Mouse (Mus musculus): ENCODE results near the gene Snrnp70. TPM values are rescaled to one million over a fixed set of nuclear protein-coding genes. Genes with fewer than 3 reads are reported as not detected.

Gene Snrnp70
- polyA plus RNA-seq, 1 experiment from 2014 or later: 211 TPM

DNA sequence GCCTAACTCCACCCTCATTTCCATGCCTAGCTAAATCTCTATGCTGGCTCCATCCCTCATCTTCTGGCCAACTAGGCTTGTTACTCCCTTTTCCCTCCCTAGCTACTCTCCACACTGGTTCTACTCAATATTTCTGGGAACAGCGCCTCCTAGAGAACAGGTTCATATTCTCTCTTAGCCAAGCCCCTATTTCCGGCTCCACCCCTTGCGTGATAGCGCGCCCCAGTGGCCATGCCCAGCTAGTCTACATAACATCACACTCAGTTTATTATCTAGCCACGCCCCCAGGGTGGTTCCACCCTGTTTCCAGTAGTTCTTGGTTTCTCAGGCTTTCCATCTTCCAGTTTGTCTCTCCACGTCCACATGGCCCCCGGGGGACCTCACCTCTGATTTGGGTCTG lies 54.2 kb downstream of the Snrnp70 start:
- peak; percentile 6; the same call in 1 of the 2 replicates for ATAC-seq (ENCODE audit: low FRiP score, low TSS enrichment)
- no peaks in the 10 kb centered on the region for H3K9me3 ChIP-seq (ENCODE audit: low read length)
- no peak overlapping the region; the same call in 1 of the 2 replicates for H3K9ac ChIP-seq (replicated peaks; ENCODE audit: low read length)
- H3K27ac ChIP-seq (ENCODE audit: low read length): peak overlapping the region; percentile 71
- WGBS: 4% methylated on average over 8 of the region's 8 CpGs
- peaks cover 35% of the 10 kb centered on the region for H3K4me1 ChIP-seq (ENCODE audit: insufficient read depth, low read length)
- no peaks in the 10 kb centered on the region for H3K36me3 ChIP-seq (ENCODE audit: insufficient read depth, low read length)
- peak overlapping the region; percentile 90 for H3K4me2 ChIP-seq (replicated peaks; ENCODE audit: low read depth, low read length)
- H3K27me3 ChIP-seq (ENCODE audit: insufficient read depth, low read length): no peaks in the 10 kb centered on the region
- peak overlapping the region; percentile 62 for H3K4me3 ChIP-seq (ENCODE audit: low read length)

DNA sequence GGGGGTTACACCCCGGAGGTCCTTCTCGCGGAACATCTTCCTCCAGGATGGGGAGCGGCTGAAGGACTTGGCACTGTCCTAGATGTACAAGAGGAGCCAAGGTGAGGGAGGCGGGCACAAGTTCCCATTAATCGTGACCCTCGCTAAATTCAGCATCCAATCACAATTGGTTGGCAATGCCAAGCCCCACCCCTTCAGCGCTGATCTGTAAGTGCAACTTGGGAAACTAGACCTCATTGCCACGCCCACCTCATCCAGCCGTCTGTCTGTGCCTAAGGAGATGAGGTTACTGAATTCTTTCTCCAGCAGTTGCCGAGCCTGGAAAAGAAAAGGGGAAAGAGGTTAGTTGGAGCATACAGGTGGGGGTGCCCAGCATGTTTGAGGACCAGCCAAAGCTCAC lies 54.9 kb downstream of the Snrnp70 start:
- H3K27me3 ChIP-seq (ENCODE audit: insufficient read depth, low read length): no peaks in the 10 kb centered on the region
- peak overlapping the region; percentile 62 for H3K4me3 ChIP-seq (ENCODE audit: low read length)
- peak; percentile 15; the same call in 1 of the 2 replicates for ATAC-seq (ENCODE audit: low FRiP score, low TSS enrichment)
- H3K4me1 ChIP-seq (ENCODE audit: insufficient read depth, low read length): peaks cover 35% of the 10 kb centered on the region
- H3K9ac ChIP-seq (replicated peaks; ENCODE audit: low read length): peak overlapping the region; percentile 79
- no peaks in the 10 kb centered on the region for H3K36me3 ChIP-seq (ENCODE audit: insufficient read depth, low read length)
- no peaks in the 10 kb centered on the region for H3K9me3 ChIP-seq (ENCODE audit: low read length)
- H3K4me2 ChIP-seq (replicated peaks; ENCODE audit: low read depth, low read length): peak overlapping the region; percentile 90
- peak overlapping the region; percentile 71 for H3K27ac ChIP-seq (ENCODE audit: low read length)
- WGBS: 0% methylated on average over 11 of the region's 11 CpGs

DNA sequence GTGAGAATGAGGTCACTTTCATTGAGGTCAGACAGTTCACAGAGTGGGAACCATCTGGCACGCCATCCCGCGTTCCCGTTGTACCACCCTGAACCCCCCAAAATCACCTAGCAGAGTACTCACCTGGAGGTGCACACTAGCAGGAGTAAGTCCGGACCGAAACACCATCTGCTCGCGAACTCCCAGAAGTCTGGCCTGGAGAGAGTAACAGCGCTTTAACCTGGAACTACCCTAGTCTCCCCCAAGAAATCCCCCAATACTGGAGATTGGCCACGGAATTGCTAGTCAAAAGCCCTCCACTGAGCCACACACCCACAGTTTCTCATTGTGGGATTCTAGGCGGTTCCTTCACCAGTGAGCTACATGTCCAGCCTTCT lies 55.5 kb downstream of the Snrnp70 start:
- peak overlapping the region; percentile 71 for H3K27ac ChIP-seq (ENCODE audit: low read length)
- ATAC-seq (ENCODE audit: low FRiP score, low TSS enrichment): no peak
- H3K9ac ChIP-seq (replicated peaks; ENCODE audit: low read length): peak overlapping the region; percentile 79
- H3K27me3 ChIP-seq (ENCODE audit: insufficient read depth, low read length): no peaks in the 10 kb centered on the region
- no peaks in the 10 kb centered on the region for H3K9me3 ChIP-seq (ENCODE audit: low read length)
- whole genome bisulfite sequencing: under 1% methylated on average over 11 of the region's 11 CpGs
- H3K36me3 ChIP-seq (ENCODE audit: insufficient read depth, low read length): no peaks in the 10 kb centered on the region
- peaks cover 41% of the 10 kb centered on the region for H3K4me1 ChIP-seq (ENCODE audit: insufficient read depth, low read length)
- H3K4me3 ChIP-seq (ENCODE audit: low read length): peak overlapping the region; percentile 62
- peak overlapping the region; percentile 90 for H3K4me2 ChIP-seq (replicated peaks; ENCODE audit: low read depth, low read length)

DNA sequence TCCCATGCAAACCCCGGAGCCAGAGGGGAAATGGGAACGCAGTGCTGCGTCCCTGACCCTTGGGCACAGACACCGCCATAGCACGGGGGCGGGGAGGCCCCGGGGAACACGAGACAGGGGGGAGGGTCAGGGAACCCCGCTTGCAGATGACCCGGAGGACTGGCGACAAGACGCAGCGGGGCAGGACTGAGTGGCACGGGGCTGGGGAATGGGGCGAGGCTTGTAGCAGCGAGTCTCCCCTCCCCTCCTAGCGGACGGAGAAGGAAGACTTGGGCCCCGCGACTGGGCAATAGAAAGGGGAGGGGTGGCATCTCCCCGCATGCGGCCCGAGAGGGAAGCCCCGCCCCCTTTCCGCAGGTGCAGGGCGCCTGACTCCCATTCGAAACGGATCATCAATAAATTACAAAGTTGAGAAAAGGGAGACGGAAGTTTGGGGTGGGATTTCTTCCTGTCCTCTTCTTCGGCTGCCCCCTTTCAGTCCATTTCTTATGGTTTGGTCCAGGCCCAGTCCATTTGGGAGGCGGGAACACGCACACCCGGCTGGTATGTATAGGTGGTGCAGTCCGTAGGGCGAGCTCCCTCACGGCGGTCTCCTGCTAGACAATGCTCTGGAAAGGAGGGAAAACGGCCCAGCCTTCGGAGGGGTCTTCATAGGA lies 56.0 kb downstream of the Snrnp70 start:
- WGBS: under 1% methylated on average over 39 of the region's 39 CpGs
- H3K4me1 ChIP-seq (ENCODE audit: insufficient read depth, low read length): peaks cover 46% of the 10 kb centered on the region
- peak overlapping the region; percentile 90 for H3K4me2 ChIP-seq (replicated peaks; ENCODE audit: low read depth, low read length)
- peak overlapping the region; percentile 62 for H3K4me3 ChIP-seq (ENCODE audit: low read length)
- peak overlapping the region; percentile 71 for H3K27ac ChIP-seq (ENCODE audit: low read length)
- no peaks in the 10 kb centered on the region for H3K36me3 ChIP-seq (ENCODE audit: insufficient read depth, low read length)
- peak overlapping the region; percentile 79 for H3K9ac ChIP-seq (replicated peaks; ENCODE audit: low read length)
- H3K9me3 ChIP-seq (ENCODE audit: low read length): no peaks in the 10 kb centered on the region
- ATAC-seq (ENCODE audit: low FRiP score, low TSS enrichment): peak; percentile 82
- no peaks in the 10 kb centered on the region for H3K27me3 ChIP-seq (ENCODE audit: insufficient read depth, low read length)

DNA sequence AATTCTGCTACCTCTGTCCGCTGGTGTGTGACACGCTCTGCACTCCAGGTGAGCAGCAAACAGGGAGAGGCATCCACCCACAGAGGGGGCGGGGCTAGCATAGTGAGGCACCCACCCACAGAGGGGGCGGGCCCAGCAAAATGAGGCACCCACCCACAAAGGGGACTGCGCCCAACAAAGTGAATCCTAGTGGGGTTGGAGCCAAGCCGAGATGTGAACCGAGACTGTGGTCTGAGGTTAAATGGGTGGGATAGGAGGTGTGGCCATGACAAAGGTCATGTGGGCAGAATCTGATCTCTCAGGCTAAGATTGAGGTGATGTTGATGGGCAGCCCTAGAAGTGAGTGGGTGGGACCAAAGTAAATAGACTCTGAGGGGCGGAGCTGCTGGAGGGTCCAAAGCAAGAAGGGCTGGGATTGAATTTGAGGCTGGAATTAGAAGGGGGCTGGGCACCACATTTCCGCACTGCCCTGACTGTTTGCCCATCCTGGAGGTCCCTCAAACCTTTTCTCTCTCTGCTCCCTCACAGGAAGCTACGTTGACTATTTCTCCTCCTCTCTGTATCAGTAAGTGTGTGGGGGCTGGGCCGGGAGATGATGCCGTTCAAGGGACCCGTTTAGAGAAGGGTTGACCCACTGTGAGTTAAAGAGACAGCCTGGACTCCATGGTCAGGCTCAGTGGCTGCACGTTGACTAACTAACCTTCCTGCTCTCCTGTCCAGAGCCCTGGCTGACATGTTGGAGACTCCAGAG lies 57.2 kb downstream of the Snrnp70 start:
- peak; percentile 13 for ATAC-seq (ENCODE audit: low FRiP score, low TSS enrichment)
- 2% methylated on average over 14 of the region's 14 CpGs for WGBS
- H3K9ac ChIP-seq (replicated peaks; ENCODE audit: low read length): peak overlapping the region; percentile 79; the same call in 1 of the 2 replicates
- H3K27ac ChIP-seq (ENCODE audit: low read length): peak overlapping the region; percentile 67
- H3K4me2 ChIP-seq (replicated peaks; ENCODE audit: low read depth, low read length): peak overlapping the region; percentile 90
- H3K36me3 ChIP-seq (ENCODE audit: insufficient read depth, low read length): no peaks in the 10 kb centered on the region
- no peaks in the 10 kb centered on the region for H3K27me3 ChIP-seq (ENCODE audit: insufficient read depth, low read length)
- H3K4me1 ChIP-seq (ENCODE audit: insufficient read depth, low read length): peaks cover 54% of the 10 kb centered on the region
- H3K9me3 ChIP-seq (ENCODE audit: low read length): no peaks in the 10 kb centered on the region
- H3K4me3 ChIP-seq (ENCODE audit: low read length): peak overlapping the region; percentile 62

DNA sequence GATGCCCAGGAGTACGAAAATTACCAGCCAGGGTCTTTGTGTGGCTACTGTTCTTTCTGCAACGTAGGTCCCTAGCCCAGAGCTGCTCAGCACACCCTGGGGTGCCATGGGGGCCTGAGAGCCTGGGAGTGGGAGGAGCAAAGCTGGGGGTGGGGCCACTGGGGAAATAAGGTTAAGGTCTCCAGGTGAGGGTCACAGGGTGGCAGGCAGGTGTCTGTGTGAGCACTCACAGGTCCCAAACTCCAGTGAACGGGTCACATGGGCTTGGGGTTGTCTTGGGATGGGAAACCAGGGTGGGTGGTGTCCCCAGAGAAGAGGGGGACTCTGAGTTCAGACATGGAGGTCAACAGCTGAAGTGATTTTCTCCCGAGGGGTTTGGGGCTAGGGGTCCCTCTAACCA lies 58.1 kb downstream of the Snrnp70 start:
- Histone ChIP-seq H3K4me2 (replicated peaks; ENCODE audit: low read depth, low read length) (no peak overlapping the region; the same call in 1 of the 2 replicates), H3K9me3 (ENCODE audit: low read length) (no peaks in the 10 kb centered on the region), H3K4me1 (ENCODE audit: insufficient read depth, low read length) (peaks cover 59% of the 10 kb centered on the region), H3K27me3 (ENCODE audit: insufficient read depth, low read length) (no peaks in the 10 kb centered on the region), H3K27ac (ENCODE audit: low read length) (no peak overlapping the region), H3K9ac (replicated peaks; ENCODE audit: low read length) (no peak overlapping the region), H3K4me3 (ENCODE audit: low read length) (no peak overlapping the region; the same call in 1 of the 2 replicates), H3K36me3 (ENCODE audit: insufficient read depth, low read length) (no peaks in the 10 kb centered on the region)
- no peak for ATAC-seq (ENCODE audit: low FRiP score, low TSS enrichment)
- WGBS: 17% methylated on average over 4 of the region's 4 CpGs

DNA sequence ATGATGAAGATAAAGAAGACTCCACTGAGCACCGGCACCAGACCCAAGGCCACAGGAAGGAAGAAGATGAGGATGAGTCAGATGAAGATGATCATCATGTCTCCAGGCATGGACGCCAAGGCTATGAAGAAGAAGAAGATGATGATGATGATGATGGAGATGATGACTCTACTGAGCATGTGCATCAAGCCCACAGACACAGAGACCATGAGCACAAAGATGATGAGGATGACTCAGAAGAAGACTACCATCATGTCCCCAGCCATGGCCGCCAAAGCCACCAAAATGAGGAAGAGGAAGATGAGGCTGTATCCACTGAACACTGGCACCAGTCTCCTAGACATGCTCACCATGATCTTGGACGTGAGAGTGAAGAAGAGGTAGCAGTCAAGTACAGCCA lies 59.2 kb downstream of the Snrnp70 start:
- ATAC-seq (ENCODE audit: low FRiP score, low TSS enrichment): no peak
- Histone ChIP-seq H3K27ac (ENCODE audit: low read length) (no peak overlapping the region), H3K4me1 (ENCODE audit: insufficient read depth, low read length) (peaks cover 61% of the 10 kb centered on the region), H3K4me2 (replicated peaks; ENCODE audit: low read depth, low read length) (no peak overlapping the region), H3K9ac (replicated peaks; ENCODE audit: low read length) (no peak overlapping the region), H3K27me3 (ENCODE audit: insufficient read depth, low read length) (no peaks in the 10 kb centered on the region), H3K4me3 (ENCODE audit: low read length) (no peak overlapping the region), H3K36me3 (ENCODE audit: insufficient read depth, low read length) (no peaks in the 10 kb centered on the region), H3K9me3 (ENCODE audit: low read length) (no peaks in the 10 kb centered on the region)
- WGBS: 85% methylated on average over 4 of the region's 4 CpGs

DNA sequence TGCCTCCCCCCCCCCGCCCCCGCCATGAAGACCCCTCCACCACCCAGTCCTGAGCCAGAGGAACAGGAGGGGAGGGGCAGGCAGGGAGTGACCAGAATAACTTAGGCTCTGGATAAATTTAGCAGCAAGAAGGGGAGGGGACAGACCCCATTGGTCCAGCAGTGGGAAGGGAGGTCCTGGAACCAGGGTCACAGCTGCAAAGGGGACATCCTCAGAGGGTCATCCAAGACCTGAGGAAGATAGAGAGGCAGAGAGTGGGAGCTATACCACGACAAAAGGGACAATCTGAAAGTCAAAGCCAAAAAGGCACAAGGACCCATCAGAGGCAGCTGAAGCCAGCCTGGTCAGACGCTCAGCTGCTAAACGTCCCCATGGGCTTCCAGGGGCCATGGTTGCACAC lies 60.5 kb downstream of the Snrnp70 start, which contains the start of gene Hrc:
TSS of gene Hrc (plus strand) at position 235 of the 400 bp plus-strand sequence.
- WGBS: 33% methylated on average over 4 of the region's 5 CpGs
- no peaks in the 10 kb centered on the region for H3K9me3 ChIP-seq (ENCODE audit: low read length)
- H3K4me3 ChIP-seq (ENCODE audit: low read length): no peak within 1 kb of the TSS
- H3K4me2 ChIP-seq (replicated peaks; ENCODE audit: low read depth, low read length): peak within 1 kb of the TSS; percentile 84
- no peaks in the 10 kb centered on the region for H3K36me3 ChIP-seq (ENCODE audit: insufficient read depth, low read length)
- peak within 1 kb of the TSS; percentile 88 for H3K27ac ChIP-seq (ENCODE audit: low read length)
- peaks cover 49% of the 10 kb centered on the region for H3K4me1 ChIP-seq (ENCODE audit: insufficient read depth, low read length)
- ATAC-seq (ENCODE audit: low FRiP score, low TSS enrichment): no peak
- no peaks in the 10 kb centered on the region for H3K27me3 ChIP-seq (ENCODE audit: insufficient read depth, low read length)
- H3K9ac ChIP-seq (replicated peaks; ENCODE audit: low read length): 0 out of 2 replicates have a peak within 1 kb of the TSS, but pooled peaks have one; percentile 14

DNA sequence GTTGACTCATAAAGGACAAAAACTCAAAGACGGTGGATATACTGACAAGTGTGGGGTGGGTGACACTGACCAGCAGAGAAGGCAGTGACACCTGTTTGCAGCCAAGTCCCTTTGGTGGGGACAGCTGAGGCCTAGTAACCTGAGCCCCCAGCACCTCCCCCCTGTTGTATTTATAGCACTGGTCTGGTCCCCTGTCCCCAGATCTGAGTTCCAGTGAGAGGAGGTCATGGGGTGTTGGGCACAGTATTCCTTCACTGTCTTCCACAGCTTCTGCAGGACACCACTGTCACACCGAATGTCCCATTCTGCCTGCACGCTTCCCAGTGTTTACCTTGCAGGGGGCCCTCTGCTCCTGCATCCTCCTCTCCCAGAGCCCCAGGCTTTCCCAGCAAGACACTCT lies 60.9 kb downstream of the Snrnp70 start:
- Histone ChIP-seq H3K4me2 (replicated peaks; ENCODE audit: low read depth, low read length) (peak overlapping the region; percentile 28), H3K9ac (replicated peaks; ENCODE audit: low read length) (0 out of 2 replicates have a peak overlapping the region, but pooled peaks have one; percentile 14), H3K9me3 (ENCODE audit: low read length) (no peaks in the 10 kb centered on the region), H3K4me3 (ENCODE audit: low read length) (no peak overlapping the region), H3K27me3 (ENCODE audit: insufficient read depth, low read length) (no peaks in the 10 kb centered on the region), H3K27ac (ENCODE audit: low read length) (peak overlapping the region; percentile 88), H3K36me3 (ENCODE audit: insufficient read depth, low read length) (no peaks in the 10 kb centered on the region), H3K4me1 (ENCODE audit: insufficient read depth, low read length) (peaks cover 47% of the 10 kb centered on the region)
- ATAC-seq (ENCODE audit: low FRiP score, low TSS enrichment): no peak
- 17% methylated on average over 3 of the region's 3 CpGs for WGBS
